Mouse (Mus musculus): ENCODE measurements at regions not wholly inside any gene's neighbourhood (a gene's known extent, or its start where the extent isn't known, plus 50 kb on each side); places are given as distances from the start of the nearest gene placed in this dataset.

GRCm38 (mm10) chr17:84044472-84044936 lies 143.2 kb downstream of the Zfp36l2 start:
- no peaks in the 10 kb centered on the region for H3K27me3 ChIP-seq
- no peak for ATAC-seq (ENCODE audit: insufficient read depth)
- no peak overlapping the region for H3K27ac ChIP-seq (replicated peaks)
- WGBS (ENCODE audit: insufficient replicate concordance), result 19% methylated on average over 5 of the region's 5 CpGs
- peaks cover 3% of the 10 kb centered on the region; the same call in 1 of the 2 replicates for H3K4me1 ChIP-seq (replicated peaks)
- H3K9me3 ChIP-seq (replicated peaks), result no peaks in the 10 kb centered on the region
- no peak overlapping the region for H3K9ac ChIP-seq
- H3K36me3 ChIP-seq (replicated peaks), result no peaks in the 10 kb centered on the region
- H3K4me3 ChIP-seq (replicated peaks), result no peak overlapping the region
- no peak overlapping the region for H3K4me2 ChIP-seq

- H3K9ac ChIP-seq, result no peak overlapping the region
- H3K4me3 ChIP-seq (replicated peaks), result no peak overlapping the region
- H3K27ac ChIP-seq (replicated peaks), result no peak overlapping the region
- H3K27me3 ChIP-seq, result no peaks in the 10 kb centered on the region
- ATAC-seq (ENCODE audit: insufficient read depth), result no peak
- no peaks in the 10 kb centered on the region for H3K36me3 ChIP-seq (replicated peaks)
- H3K9me3 ChIP-seq (replicated peaks), result no peaks in the 10 kb centered on the region
- H3K4me2 ChIP-seq, result no peak overlapping the region
- H3K4me1 ChIP-seq (replicated peaks), result peaks cover 7% of the 10 kb centered on the region
- WGBS (ENCODE audit: insufficient replicate concordance), result 23% methylated on average over 2 of the region's 2 CpGs
Measured at GRCm38 (mm10) chr17:84043102-84043501, 144.6 kb downstream of the Zfp36l2 start.

- H3K9me3 ChIP-seq (replicated peaks), result no peaks in the 10 kb centered on the region
- no peak overlapping the region for H3K4me2 ChIP-seq
- H3K27me3 ChIP-seq, result no peaks in the 10 kb centered on the region
- H3K27ac ChIP-seq (replicated peaks), result no peak overlapping the region
- no peaks in the 10 kb centered on the region for H3K36me3 ChIP-seq (replicated peaks)
- H3K4me3 ChIP-seq (replicated peaks), result no peak overlapping the region
- H3K9ac ChIP-seq, result no peak overlapping the region
- WGBS (ENCODE audit: insufficient replicate concordance), result 71% methylated on average over 10 of the region's 10 CpGs
- peaks cover 10% of the 10 kb centered on the region for H3K4me1 ChIP-seq (replicated peaks)
- ATAC-seq (ENCODE audit: insufficient read depth), result no peak
Measured at GRCm38 (mm10) chr17:84039444-84039843, 148.3 kb downstream of the Zfp36l2 start.

GRCm38 (mm10) chr17:84037580-84038304 lies 150.0 kb downstream of the Zfp36l2 start:
- Histone ChIP-seq H3K9ac (no peak overlapping the region), H3K27ac (replicated peaks) (no peak overlapping the region; the same call in 1 of the 2 replicates), H3K9me3 (replicated peaks) (no peaks in the 10 kb centered on the region), H3K36me3 (replicated peaks) (no peaks in the 10 kb centered on the region), H3K4me1 (replicated peaks) (peaks cover 16% of the 10 kb centered on the region), H3K4me2 (no peak overlapping the region), H3K27me3 (no peaks in the 10 kb centered on the region), H3K4me3 (replicated peaks) (no peak overlapping the region)
- peak; percentile 62 for ATAC-seq (ENCODE audit: insufficient read depth)
- 45% methylated on average over 11 of the region's 11 CpGs for WGBS (ENCODE audit: insufficient replicate concordance)

GRCm38 (mm10) chr17:84036056-84036455 lies 151.7 kb downstream of the Zfp36l2 start:
- peaks cover 16% of the 10 kb centered on the region for H3K4me1 ChIP-seq (replicated peaks)
- H3K9me3 ChIP-seq (replicated peaks), result no peaks in the 10 kb centered on the region
- no peak for ATAC-seq (ENCODE audit: insufficient read depth)
- H3K9ac ChIP-seq, result no peak overlapping the region
- H3K4me2 ChIP-seq, result no peak overlapping the region
- WGBS (ENCODE audit: insufficient replicate concordance), result 53% methylated on average over 6 of the region's 6 CpGs
- H3K27me3 ChIP-seq, result no peaks in the 10 kb centered on the region
- H3K36me3 ChIP-seq (replicated peaks), result no peaks in the 10 kb centered on the region
- H3K27ac ChIP-seq (replicated peaks), result no peak overlapping the region
- H3K4me3 ChIP-seq (replicated peaks), result no peak overlapping the region

- ATAC-seq (ENCODE audit: insufficient read depth), result no peak
- Histone ChIP-seq H3K4me3 (replicated peaks) (no peak overlapping the region), H3K4me1 (replicated peaks) (peaks cover 16% of the 10 kb centered on the region), H3K9me3 (replicated peaks) (no peaks in the 10 kb centered on the region), H3K9ac (no peak overlapping the region), H3K4me2 (no peak overlapping the region), H3K36me3 (replicated peaks) (no peaks in the 10 kb centered on the region), H3K27me3 (no peaks in the 10 kb centered on the region), H3K27ac (replicated peaks) (no peak overlapping the region)
- 71% methylated on average over 1 of the region's 1 CpGs for WGBS (ENCODE audit: insufficient replicate concordance)
Measured at GRCm38 (mm10) chr17:84034801-84035200, 152.9 kb downstream of the Zfp36l2 start.

GRCm38 (mm10) chr17:84032441-84032840 lies 155.3 kb downstream of the Zfp36l2 start:
- peaks cover 11% of the 10 kb centered on the region for H3K4me1 ChIP-seq (replicated peaks)
- H3K9me3 ChIP-seq (replicated peaks), result no peaks in the 10 kb centered on the region
- no peak overlapping the region for H3K4me2 ChIP-seq
- H3K9ac ChIP-seq, result no peak overlapping the region
- ATAC-seq (ENCODE audit: insufficient read depth), result no peak
- 62% methylated on average over 8 of the region's 8 CpGs for WGBS (ENCODE audit: insufficient replicate concordance)
- no peak overlapping the region for H3K27ac ChIP-seq (replicated peaks)
- H3K36me3 ChIP-seq (replicated peaks), result no peaks in the 10 kb centered on the region
- no peaks in the 10 kb centered on the region for H3K27me3 ChIP-seq
- no peak overlapping the region for H3K4me3 ChIP-seq (replicated peaks)

GRCm38 (mm10) chr17:84031833-84032232 lies 155.9 kb downstream of the Zfp36l2 start:
- Histone ChIP-seq H3K27ac (replicated peaks) (no peak overlapping the region), H3K4me1 (replicated peaks) (peaks cover 11% of the 10 kb centered on the region; the same call in 1 of the 2 replicates), H3K9ac (no peak overlapping the region)

GRCm38 (mm10) chr17:84031381-84031780 lies 156.4 kb downstream of the Zfp36l2 start:
- 74% methylated on average over 6 of the region's 6 CpGs for WGBS (ENCODE audit: insufficient replicate concordance)
- H3K9me3 ChIP-seq (replicated peaks), result no peaks in the 10 kb centered on the region
- no peak overlapping the region for H3K27ac ChIP-seq (replicated peaks)
- no peak overlapping the region for H3K4me3 ChIP-seq (replicated peaks)
- H3K9ac ChIP-seq, result no peak overlapping the region
- H3K36me3 ChIP-seq (replicated peaks), result no peaks in the 10 kb centered on the region
- H3K4me2 ChIP-seq, result no peak overlapping the region
- ATAC-seq (ENCODE audit: insufficient read depth), result no peak
- peaks cover 11% of the 10 kb centered on the region; the same call in 1 of the 2 replicates for H3K4me1 ChIP-seq (replicated peaks)
- H3K27me3 ChIP-seq, result no peaks in the 10 kb centered on the region

More at GRCm38 (mm10) chr17:84031833-84032232, 155.9 kb downstream of the Zfp36l2 start:
- no peak overlapping the region for H3K4me2 ChIP-seq
- H3K27me3 ChIP-seq, result no peaks in the 10 kb centered on the region
- WGBS (ENCODE audit: insufficient replicate concordance), result 67% methylated on average over 4 of the region's 4 CpGs
- no peaks in the 10 kb centered on the region for H3K36me3 ChIP-seq (replicated peaks)
- no peak for ATAC-seq (ENCODE audit: insufficient read depth)
- no peak overlapping the region for H3K4me3 ChIP-seq (replicated peaks)
- no peaks in the 10 kb centered on the region for H3K9me3 ChIP-seq (replicated peaks)

GRCm38 (mm10) chr17:84030699-84031098 lies 157.0 kb downstream of the Zfp36l2 start:
- Histone ChIP-seq H3K36me3 (replicated peaks) (no peaks in the 10 kb centered on the region), H3K4me2 (no peak overlapping the region), H3K4me3 (replicated peaks) (no peak overlapping the region), H3K9ac (no peak overlapping the region), H3K9me3 (replicated peaks) (no peaks in the 10 kb centered on the region), H3K27me3 (no peaks in the 10 kb centered on the region), H3K27ac (replicated peaks) (no peak overlapping the region), H3K4me1 (replicated peaks) (peaks cover 13% of the 10 kb centered on the region; the same call in 1 of the 2 replicates)
- WGBS (ENCODE audit: insufficient replicate concordance), result 66% methylated on average over 5 of the region's 5 CpGs
- no peak for ATAC-seq (ENCODE audit: insufficient read depth)

GRCm38 (mm10) chr17:84028157-84028970 lies 159.4 kb downstream of the Zfp36l2 start:
- no peak overlapping the region for H3K9ac ChIP-seq
- H3K27me3 ChIP-seq, result no peaks in the 10 kb centered on the region
- H3K4me2 ChIP-seq, result peak overlapping the region; percentile 37
- no peaks in the 10 kb centered on the region for H3K36me3 ChIP-seq (replicated peaks)
- H3K9me3 ChIP-seq (replicated peaks), result no peaks in the 10 kb centered on the region
- peaks cover 7% of the 10 kb centered on the region; the same call in 1 of the 2 replicates for H3K4me1 ChIP-seq (replicated peaks)
- H3K4me3 ChIP-seq (replicated peaks), result 0 out of 2 replicates have a peak overlapping the region, but pooled peaks have one; percentile 17
- WGBS (ENCODE audit: insufficient replicate concordance), result 17% methylated on average over 27 of the region's 27 CpGs
- H3K27ac ChIP-seq (replicated peaks), result no peak overlapping the region
- peak; percentile 60 for ATAC-seq (ENCODE audit: insufficient read depth)
